Mouse (Mus musculus) left cerebral cortex, adult 2 months (tissue): ENCODE measurements around the gene 9130213A22Rik. TPM values are rescaled to one million over a fixed set of nuclear protein-coding genes. Genes with fewer than 3 reads are reported as not detected.

Experiments used
- DNase-seq, 2 experiments: peaks; one replicate each; pipeline ENCODE4 v3.0.0; 2021 to 2022; ENCODE audit warnings: low spot score in 2 of 2, mixed read lengths in 1 of 2; ENCODE audit errors: extremely low spot score in 1 of 2
- H3K27ac ChIP-seq: fragments of 200-600 bp; 2 replicates; pipeline ENCODE4 v1.8.1; 2022
- H3K4me3 ChIP-seq: fragments of 200-600 bp; 2 replicates; pipeline ENCODE4 v1.8.1; 2022
- CTCF ChIP-seq: fragments of 200-600 bp; IDR thresholded peaks from 2 replicates; pipeline ENCODE4 v1.8.1; 2022; ENCODE audit warnings: antibody characterized with exemption, mild to moderate bottlenecking, moderate library complexity
- intact Hi-C: fragments of 180-260 bp; cut with DNase I; formaldehyde crosslinking; loops from one replicate; pipeline ENCODE4 v1.15.1; 2025
- long read RNA-seq, 2 experiments: library from polyadenylated mRNA; stranded (forward); transcript quantifications; one replicate each; pipeline ENCODE4 v2.0.0; 2021; ENCODE audit warnings: borderline mapping rate in 2 of 2
- total RNA-seq, 2 experiments: library from RNA; stranded (reverse); gene quantifications; 2 replicates each; pipeline ENCODE4 v1.2.3; 2021

9130213A22Rik gene
- 1 to 10 TPM; 1.3 to 1.4 TPM for total RNA-seq
- long read RNA-seq, experiment 1, partial matches to known transcripts: 0 of 1 reads
- long read RNA-seq, experiment 1, other reads (novel, unspliced or antisense): 1 of 1 reads
- long read RNA-seq, experiment 2, partial matches to known transcripts: 0 of 3 reads
- long read RNA-seq, experiment 2, other reads (novel, unspliced or antisense): 2 of 3 reads

DNA sequence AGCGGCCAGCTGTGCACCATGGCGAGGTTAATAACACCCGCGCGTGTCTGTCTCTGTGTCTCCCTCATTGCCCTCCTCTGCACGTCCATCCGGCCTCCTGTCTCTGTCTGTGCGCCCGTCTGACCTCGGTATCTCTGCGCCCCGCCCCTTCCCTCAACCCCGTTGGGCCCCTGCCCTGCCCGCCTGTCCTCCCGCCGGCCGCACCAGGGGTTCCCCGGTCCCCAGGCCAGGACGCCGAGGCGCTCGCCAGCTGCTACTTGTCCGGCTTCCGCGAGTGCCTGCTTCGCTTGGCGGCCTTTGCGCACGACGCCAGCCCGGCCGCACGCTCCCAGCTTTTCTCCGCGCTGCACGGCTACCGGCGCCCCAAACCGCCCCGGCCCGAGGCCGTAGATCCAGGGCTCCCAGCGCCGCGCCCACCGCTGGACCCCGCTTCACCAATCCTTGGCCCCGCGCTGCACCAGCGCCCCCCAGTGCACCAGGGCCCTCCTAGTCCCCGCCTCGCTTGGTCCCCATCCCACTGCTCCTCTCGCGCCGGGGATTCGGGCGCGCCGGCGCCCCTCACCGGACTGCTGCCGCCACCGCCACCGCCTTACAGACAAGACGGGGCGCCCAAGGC, at the start of gene 9130213A22Rik:
TSS of gene 9130213A22Rik (minus strand) at position 254 of the 616 bp plus-strand sequence.
- DNase-seq: peak; percentile 86 to 87
- intact Hi-C loops: no loop called here
- peak within 1 kb of the TSS; percentile 62 for H3K27ac ChIP-seq
- H3K4me3 ChIP-seq: peak within 1 kb of the TSS; percentile 65
- TF ChIP-seq CTCF: peak; percentile 66

GRCm38 (mm10) chr11:69171626-69172025, 49.2 kb upstream of the 9130213A22Rik start:
- TF ChIP-seq CTCF: peak; percentile 88
- intact Hi-C loops: no loop called here

DNA sequence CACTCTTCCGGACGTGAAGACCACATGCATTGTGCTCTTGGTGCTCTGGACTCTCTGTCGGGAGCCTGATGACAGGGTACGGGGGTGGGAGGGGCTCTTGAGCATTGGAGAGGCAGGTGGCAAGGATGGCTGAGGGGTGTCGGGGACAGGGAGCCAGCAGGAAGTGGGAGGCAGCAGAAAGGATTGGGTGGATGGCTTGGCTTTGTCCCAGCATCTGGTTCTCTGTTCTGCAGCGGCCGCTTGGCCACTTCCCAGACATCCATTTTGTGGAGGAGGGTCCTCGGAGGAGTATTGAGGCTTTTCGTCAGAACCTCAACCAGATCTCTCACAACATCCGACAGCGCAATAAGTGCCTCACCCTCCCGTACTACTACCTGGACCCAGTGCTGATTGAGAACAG, 46.9 kb upstream of the 9130213A22Rik start:
- no peak overlapping the region for H3K4me3 ChIP-seq
- TF ChIP-seq CTCF: no peak
- intact Hi-C loops: no loop called here
- no peak overlapping the region for H3K27ac ChIP-seq
- peak; percentile 27 to 72 for DNase-seq

More at GRCm38 (mm10) chr11:69171626-69172025, 49.2 kb upstream of the 9130213A22Rik start:
- Histone ChIP-seq H3K27ac (no peak overlapping the region), H3K4me3 (no peak overlapping the region)
- DNase-seq: peak in 1 of 2 experiments; percentile 58

DNA sequence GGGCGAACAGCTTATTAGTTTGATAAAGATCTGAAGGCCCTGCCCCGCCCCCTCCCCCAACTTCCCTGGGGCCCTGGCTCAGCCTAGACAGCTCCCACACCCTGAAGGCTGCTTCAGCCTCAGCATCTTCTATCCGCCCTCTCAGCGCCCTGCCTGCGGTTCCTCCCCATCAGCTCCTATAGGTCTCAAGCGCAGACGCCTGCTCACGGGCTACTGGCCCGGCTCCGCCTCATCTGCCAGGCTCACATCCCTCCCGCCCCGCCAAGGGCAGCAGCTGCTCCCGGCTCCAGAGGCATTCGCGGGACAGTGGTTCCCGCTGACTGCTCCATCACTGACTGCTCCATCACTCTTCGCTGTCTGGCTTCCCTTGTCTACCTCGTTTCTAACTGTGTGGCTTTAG, 34.4 kb upstream of the 9130213A22Rik start, which contains the start of gene Alox12b:
TSS of gene Alox12b (plus strand) at position 190 of the 400 bp plus-strand sequence.
- peak in 1 of 2 experiments; percentile 43 for DNase-seq
- peak within 1 kb of the TSS; percentile 26 for H3K4me3 ChIP-seq
- no peak for TF ChIP-seq CTCF
- intact Hi-C loops: no loop called here
- H3K27ac ChIP-seq: peak within 1 kb of the TSS; percentile 24

- Histone ChIP-seq H3K4me3 (no peak overlapping the region), H3K27ac (peak overlapping the region; percentile 57)
- no peak for DNase-seq
- intact Hi-C loops: no loop called here
- TF ChIP-seq CTCF: no peak
Measured at GRCm38 (mm10) chr11:69155351-69155750, 33.0 kb upstream of the 9130213A22Rik start.

GRCm38 (mm10) chr11:69153831-69154230, 31.4 kb upstream of the 9130213A22Rik start:
- TF ChIP-seq CTCF: no peak
- intact Hi-C loops: no loop called here
- no peak for DNase-seq
- H3K27ac ChIP-seq: no peak overlapping the region
- no peak overlapping the region for H3K4me3 ChIP-seq

- no peak for DNase-seq
- no peak for TF ChIP-seq CTCF
- peak overlapping the region; percentile 32 for H3K4me3 ChIP-seq
- intact Hi-C loops: no loop called here
- no peak overlapping the region for H3K27ac ChIP-seq
Measured at GRCm38 (mm10) chr11:69151004-69151403, 28.6 kb upstream of the 9130213A22Rik start.

DNA sequence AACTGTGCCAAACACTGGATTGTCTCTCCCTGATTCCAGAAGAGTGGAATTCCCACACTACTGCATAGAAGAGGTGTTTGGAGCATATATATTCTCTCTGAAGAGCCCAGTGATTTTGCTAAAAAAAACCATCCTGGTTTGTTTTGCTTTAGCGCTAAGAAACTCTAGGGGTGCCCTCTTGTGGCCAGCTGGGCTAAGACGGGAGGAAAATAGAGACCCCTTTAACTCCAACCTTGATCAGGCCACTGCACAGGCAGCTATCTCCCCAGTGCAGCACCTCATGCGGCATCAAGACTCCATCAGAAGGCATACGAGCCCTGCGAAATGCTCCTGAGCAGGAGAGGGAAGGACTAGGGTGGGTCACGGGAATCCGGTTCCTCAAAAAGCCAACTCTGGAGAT, 28.1 kb upstream of the 9130213A22Rik start:
- peak; percentile 54 to 70 for DNase-seq

DNA sequence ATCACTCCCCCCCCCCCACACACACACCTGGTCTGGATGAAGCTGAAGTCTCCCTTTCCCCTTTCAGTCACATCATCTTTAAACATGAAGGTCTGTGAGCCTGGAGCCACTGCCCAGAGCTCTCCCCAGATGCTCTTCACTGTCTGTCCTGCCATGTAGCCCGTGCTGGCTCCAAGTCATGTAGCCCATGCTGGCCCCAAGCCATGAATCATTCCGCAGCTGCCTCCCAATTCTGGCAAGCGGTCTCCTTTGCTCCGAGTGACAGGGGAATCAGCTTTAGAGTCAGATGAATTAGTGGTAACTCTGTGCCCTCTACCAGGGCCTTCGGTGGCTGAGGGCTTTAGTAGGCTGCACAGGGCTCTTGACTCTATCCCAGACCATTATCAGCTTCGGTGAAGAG, 27.3 kb upstream of the 9130213A22Rik start:
- H3K27ac ChIP-seq: no peak overlapping the region
- H3K4me3 ChIP-seq: no peak overlapping the region
- intact Hi-C loops: loop anchor here (1.0 kb wide), 1 partner anchor 24 kb away; the partner anchor contains the start of gene Aloxe3
- TF ChIP-seq CTCF: no peak
- no peak for DNase-seq

More for the DNA sequence above, 28.1 kb upstream of the 9130213A22Rik start:
- intact Hi-C loops: loop anchor here (1.0 kb wide), 1 partner anchor 25 kb away; the partner anchor contains the start of gene Aloxe3
- peak; percentile 73 for TF ChIP-seq CTCF
- Histone ChIP-seq H3K4me3 (peak overlapping the region; percentile 32), H3K27ac (no peak overlapping the region)

DNA sequence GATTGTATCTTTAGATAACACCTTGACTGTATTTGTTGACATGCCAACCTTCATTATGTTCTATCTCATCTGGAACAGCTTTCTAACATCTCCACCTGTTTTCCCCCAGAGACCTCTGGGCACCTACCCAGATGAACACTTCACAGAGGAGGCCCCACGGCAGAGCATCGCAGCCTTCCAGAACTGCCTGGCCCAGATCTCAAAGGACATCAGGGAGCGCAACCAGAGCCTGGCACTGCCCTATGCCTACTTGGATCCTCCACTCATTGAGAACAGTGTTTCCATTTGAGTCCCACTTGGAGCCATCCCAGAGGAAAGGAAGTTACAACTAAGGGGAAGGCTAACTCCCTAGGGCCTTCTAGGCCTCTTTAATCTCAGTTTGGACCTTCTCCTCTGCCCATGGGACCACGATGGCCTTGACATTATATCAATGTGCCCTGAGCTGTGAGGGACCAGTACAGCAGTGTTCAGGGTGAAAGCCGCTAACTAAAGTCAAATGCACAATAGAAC, 26.1 kb upstream of the 9130213A22Rik start:
- Histone ChIP-seq H3K4me3 (no peak overlapping the region), H3K27ac (no peak overlapping the region)
- no peak for TF ChIP-seq CTCF
- intact Hi-C loops: no loop called here
- DNase-seq: no peak

- DNase-seq: no peak
- TF ChIP-seq CTCF: no peak
- no peak overlapping the region for H3K27ac ChIP-seq
- H3K4me3 ChIP-seq: no peak overlapping the region
- intact Hi-C loops: no loop called here
Measured at GRCm38 (mm10) chr11:69147546-69147945, 25.2 kb upstream of the 9130213A22Rik start.

DNA sequence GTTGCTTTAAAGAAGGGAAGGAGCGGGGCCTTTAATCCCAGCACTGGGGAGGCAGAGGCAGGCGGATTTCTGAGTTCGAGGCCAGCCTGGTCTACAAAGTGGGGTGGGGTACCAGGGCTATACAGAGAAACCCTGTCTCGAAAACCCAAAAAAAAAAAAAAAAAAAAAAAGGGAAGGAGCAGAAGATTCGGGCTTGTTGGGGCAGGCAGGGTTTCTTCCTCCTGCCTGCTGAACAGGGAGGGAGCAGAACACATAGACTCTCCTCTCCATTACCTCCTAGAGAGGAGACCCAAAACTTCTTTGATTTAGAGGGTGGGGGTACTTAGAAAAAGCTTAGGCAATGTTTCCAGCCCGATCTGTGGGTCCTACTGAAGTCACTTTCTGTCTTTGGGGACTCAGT, 13.0 kb upstream of the 9130213A22Rik start:
- DNase-seq: no peak
- intact Hi-C loops: no loop called here
- no peak for TF ChIP-seq CTCF
- no peak overlapping the region for H3K27ac ChIP-seq
- no peak overlapping the region for H3K4me3 ChIP-seq
